Mouse (Mus musculus) lung, embryonic 16.5 days (tissue): ENCODE measurements around the gene Trim72. TPM values are rescaled to one million over a fixed set of nuclear protein-coding genes. Genes with fewer than 3 reads are reported as not detected.

ENCODE experiments used
- ATAC-seq: fragments of 200-750 bp; cut with Nextera tagmentation; 2 replicates; pipeline ENCODE4 v1.8.0; 2017; ENCODE audit warnings: low read depth, mild to moderate bottlenecking, moderate library complexity
- H3K27ac ChIP-seq: fragments of 300-500 bp; sonication (generic); 2 replicates; pipeline ENCODE4 v1.5.1; 2014; ENCODE audit warnings: mild to moderate bottlenecking, control low read depth, low read length
- H3K27me3 ChIP-seq: fragments of 300-500 bp; sonication (generic); 2 replicates; pipeline ENCODE4 v1.6.1; 2014; ENCODE audit warnings: low read depth, low read length, mixed read lengths; ENCODE audit not compliant: control insufficient read depth, insufficient read depth
- H3K36me3 ChIP-seq: fragments of 300-500 bp; sonication (generic); 2 replicates; pipeline ENCODE4 v1.6.1; 2014; ENCODE audit warnings: low read length; ENCODE audit not compliant: control insufficient read depth, insufficient read depth
- H3K4me1 ChIP-seq: fragments of 300-500 bp; sonication (generic); replicated peaks from 2 replicates; pipeline ENCODE4 v1.6.1; 2014; ENCODE audit warnings: low read length, mixed read lengths; ENCODE audit not compliant: control insufficient read depth, insufficient read depth
- H3K4me2 ChIP-seq: fragments of 300-500 bp; sonication (generic); 2 replicates; pipeline ENCODE4 v1.6.1; 2014; ENCODE audit warnings: low read depth, low read length, control low read depth
- H3K4me3 ChIP-seq: fragments of 300-500 bp; sonication (generic); 2 replicates; pipeline ENCODE4 v1.5.1; 2014; ENCODE audit warnings: mild to moderate bottlenecking, low read length, control low read depth
- H3K9ac ChIP-seq: fragments of 300-500 bp; sonication (generic); 2 replicates; pipeline ENCODE4 v1.6.1; 2014; ENCODE audit warnings: low read length, control low read depth
- H3K9me3 ChIP-seq: fragments of 300-500 bp; sonication (generic); 2 replicates; pipeline ENCODE4 v1.6.1; 2016; ENCODE audit warnings: low read length; ENCODE audit not compliant: control insufficient read depth
- WGBS: fragments of 180-500 bp; shearing (Covaris S2); extraction: QIAGEN DNeasy Blood & Tissue Kit; methylation state at CpG from one replicate; pipeline ENCODE4 v1.1.7; 2014; 5-methylcytosine and 5-hydroxymethylcytosine counted together
- polyA plus RNA-seq: library from polyadenylated mRNA; unstranded; fragments of >200 nt; fragmentation: Nextera tagmentation; extraction: Ambion mirVana; gene quantifications from 2 replicates; pipeline ENCODE4 v1.2.1, GENCODE M21; 2015

The Trim72 gene
- polyA plus RNA-seq, 1 experiment from 2014 or later, result 0.28 TPM

DNA sequence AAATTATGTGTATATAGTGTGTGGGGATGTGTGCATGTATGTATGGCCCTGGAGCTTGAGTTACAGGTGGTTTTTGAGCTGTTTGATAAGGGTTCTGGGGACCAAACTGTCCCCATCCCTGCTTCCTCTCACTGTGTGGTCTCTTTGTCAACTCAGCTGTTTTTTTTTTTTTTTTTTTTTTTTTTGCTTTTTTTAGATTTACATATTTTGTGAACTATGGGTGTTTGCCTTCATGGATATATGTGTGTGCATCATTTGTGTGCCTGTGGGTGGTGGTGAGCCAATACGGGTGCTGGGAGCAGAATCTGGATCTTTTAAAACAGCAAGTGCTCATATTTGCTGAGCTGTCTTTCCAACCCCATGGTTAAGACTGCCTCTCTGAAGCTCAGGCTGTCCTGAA is 14.8 kb upstream of the Trim72 start:
- Histone ChIP-seq H3K36me3 (peaks cover 30% of the 10 kb centered on the region), H3K9me3 (no peaks in the 10 kb centered on the region), H3K4me1 (peaks cover 8% of the 10 kb centered on the region), H3K4me2 (no peak overlapping the region), H3K27me3 (no peaks in the 10 kb centered on the region), H3K27ac (no peak overlapping the region), H3K4me3 (no peak overlapping the region), H3K9ac (no peak overlapping the region)
- 77% methylated on average over 1 of the region's 1 CpGs for WGBS
- ATAC-seq, result no peak

GRCm38 (mm10) chr7:127991643-127992487 is 11.9 kb upstream of the Trim72 start:
- Histone ChIP-seq H3K9ac (no peak overlapping the region), H3K4me2 (no peak overlapping the region), H3K27me3 (no peaks in the 10 kb centered on the region), H3K36me3 (peaks cover 7% of the 10 kb centered on the region), H3K4me1 (peaks cover 8% of the 10 kb centered on the region), H3K4me3 (no peak overlapping the region), H3K27ac (no peak overlapping the region), H3K9me3 (no peaks in the 10 kb centered on the region)
- 44% methylated on average over 6 of the region's 6 CpGs for WGBS
- ATAC-seq, result peak; percentile 48

DNA sequence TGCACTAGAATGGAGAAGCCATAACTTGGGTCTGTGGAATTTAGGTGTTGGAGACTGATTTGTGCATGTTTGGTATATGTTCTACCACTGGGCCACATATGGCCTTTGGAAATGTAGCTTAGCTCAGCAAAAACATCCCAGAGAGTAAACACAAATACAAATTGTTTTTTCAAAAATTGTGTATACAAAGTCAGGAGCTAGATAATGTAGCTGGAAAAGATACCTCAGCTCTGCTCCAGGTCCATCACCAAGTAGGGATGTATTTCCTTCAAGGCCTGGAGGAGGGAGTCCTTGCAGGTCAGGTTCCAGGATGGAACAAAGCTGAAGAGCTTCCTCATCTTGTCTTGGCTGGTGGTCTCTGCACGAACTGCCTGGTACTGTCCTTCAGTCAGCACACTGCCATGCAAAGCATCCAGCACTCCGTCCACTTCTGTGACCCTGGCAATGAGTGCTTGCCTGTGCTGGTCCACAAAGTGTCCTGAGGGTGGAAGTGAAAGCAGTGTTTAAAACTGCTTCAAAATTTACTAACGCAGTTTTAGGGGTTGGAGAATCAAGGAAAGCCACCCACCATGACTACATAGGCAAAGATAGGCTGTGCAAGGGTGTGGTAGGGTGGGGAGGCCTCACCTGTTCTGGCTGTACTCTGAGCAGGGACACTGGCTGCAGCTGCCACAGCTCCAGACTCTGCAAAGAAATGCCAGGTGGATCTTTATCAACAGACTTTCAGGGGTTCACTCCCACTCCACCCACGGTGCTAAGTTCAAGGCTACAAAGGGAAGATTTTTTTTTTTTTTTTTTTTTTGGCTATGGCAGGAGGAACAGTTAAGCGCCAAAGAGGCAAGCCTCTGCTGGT is 11.0 kb upstream of the Trim72 start:
- Histone ChIP-seq H3K27me3 (no peaks in the 10 kb centered on the region), H3K4me3 (peak overlapping the region; percentile 49), H3K27ac (peak overlapping the region; percentile 65; the same call in 1 of the 2 replicates), H3K36me3 (no peaks in the 10 kb centered on the region; the same call in 1 of the 2 replicates), H3K9me3 (no peaks in the 10 kb centered on the region), H3K4me1 (peaks cover 8% of the 10 kb centered on the region), H3K4me2 (peak overlapping the region; percentile 60), H3K9ac (peak overlapping the region; percentile 68)
- ATAC-seq, result 0 out of 2 replicates have a peak, but pooled peaks have one; percentile 17
- WGBS, result 32% methylated on average over 5 of the region's 5 CpGs

DNA sequence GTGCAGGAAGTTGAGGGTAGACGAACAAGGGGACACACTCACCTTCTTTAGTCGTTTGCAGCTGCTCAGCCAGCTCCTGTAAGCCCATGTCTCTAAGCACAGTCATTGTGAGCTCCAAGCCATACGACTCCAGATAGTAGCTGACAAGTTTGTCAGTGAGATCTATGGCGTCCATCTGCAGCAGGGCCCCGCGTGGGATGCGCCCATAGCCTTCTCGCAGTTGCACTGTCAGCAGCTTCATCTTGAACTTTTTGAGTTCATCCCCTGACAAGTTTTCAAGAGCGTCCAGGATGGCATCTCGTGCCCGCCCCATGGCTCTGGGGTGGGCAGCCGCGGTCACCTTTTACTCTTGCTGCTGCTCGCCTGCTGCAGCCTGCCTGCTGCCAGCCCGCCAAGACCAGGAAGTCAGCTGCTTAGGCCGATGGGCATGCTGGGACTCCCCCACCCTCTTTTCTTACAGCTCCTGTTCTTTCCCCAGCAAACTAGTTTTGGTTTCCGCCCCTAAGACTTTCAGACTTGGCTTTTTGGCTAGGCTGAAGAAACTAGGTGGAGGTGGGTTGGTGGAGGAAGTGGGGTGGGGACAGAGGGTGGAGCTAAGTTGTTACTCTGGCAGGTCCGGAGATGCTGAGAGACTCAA is 10.3 kb upstream of the Trim72 start, which contains the start of gene Pycard:
Pycard (minus strand) TSS at position 527 of the 637 bp plus-strand sequence.
- peak within 1 kb of the TSS; percentile 65 for H3K27ac ChIP-seq
- peaks cover 8% of the 10 kb centered on the region for H3K4me1 ChIP-seq
- peak within 1 kb of the TSS; percentile 49 for H3K4me3 ChIP-seq
- 8% methylated on average over 18 of the region's 18 CpGs for WGBS
- no peaks in the 10 kb centered on the region for H3K36me3 ChIP-seq
- H3K27me3 ChIP-seq, result no peaks in the 10 kb centered on the region
- no peaks in the 10 kb centered on the region for H3K9me3 ChIP-seq
- peak within 1 kb of the TSS; percentile 68 for H3K9ac ChIP-seq
- peak; percentile 75 for ATAC-seq
- peak within 1 kb of the TSS; percentile 60 for H3K4me2 ChIP-seq

- H3K27me3 ChIP-seq, result no peaks in the 10 kb centered on the region
- WGBS, result 45% methylated on average over 1 of the region's 1 CpGs
- no peak for ATAC-seq
Measured at GRCm38 (mm10) chr7:127999436-127999835, 4.3 kb upstream of the Trim72 start.

DNA sequence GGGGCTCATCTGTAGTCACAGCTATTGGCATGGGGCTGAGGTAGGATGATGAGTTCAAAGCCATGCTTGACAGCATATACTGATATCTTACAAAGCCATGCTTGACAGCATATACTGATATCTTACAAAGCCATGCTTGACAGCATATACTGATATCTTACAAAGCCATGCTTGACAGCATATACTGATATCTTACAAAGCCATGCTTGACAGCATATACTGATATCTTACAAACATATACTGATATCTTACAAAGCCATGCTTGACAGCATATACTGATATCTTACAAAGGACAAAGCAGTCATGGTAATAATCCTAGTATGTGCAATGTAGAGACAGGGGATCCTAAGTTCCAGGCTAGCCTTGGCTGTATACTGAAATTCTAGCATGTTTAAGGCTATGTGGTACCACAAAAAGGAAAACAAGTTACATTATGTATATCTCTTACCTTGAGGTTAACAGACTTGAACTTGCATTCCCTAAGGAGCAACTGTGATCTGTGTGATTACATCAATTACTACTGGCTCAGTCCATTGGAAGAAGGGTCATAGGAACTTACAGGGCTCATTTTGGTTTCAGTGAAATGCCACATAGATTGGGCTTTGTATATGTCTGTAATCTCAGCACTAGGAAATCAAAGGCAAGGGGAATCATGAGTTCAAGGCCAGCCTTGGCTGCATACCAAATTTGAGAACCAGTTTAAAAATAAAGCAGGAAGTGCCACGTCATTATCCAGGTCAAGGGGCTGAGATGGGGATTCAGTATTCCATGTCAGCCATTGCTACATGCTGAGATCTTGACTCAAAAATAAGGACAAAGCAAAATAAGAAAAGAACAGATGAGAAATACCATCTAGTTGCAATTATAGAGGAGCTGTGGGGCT is 3.4 kb upstream of the Trim72 start:
- 18% methylated on average over 1 of the region's 1 CpGs for WGBS
- Histone ChIP-seq H3K4me3 (no peak overlapping the region), H3K27ac (no peak overlapping the region), H3K4me1 (peaks cover 8% of the 10 kb centered on the region; the same call in 1 of the 2 replicates), H3K9ac (no peak overlapping the region), H3K9me3 (no peaks in the 10 kb centered on the region), H3K4me2 (no peak overlapping the region), H3K36me3 (no peaks in the 10 kb centered on the region), H3K27me3 (no peaks in the 10 kb centered on the region)
- ATAC-seq, result no peak

More at GRCm38 (mm10) chr7:127999436-127999835, 4.3 kb upstream of the Trim72 start:
- H3K27ac ChIP-seq, result no peak overlapping the region
- no peak overlapping the region for H3K9ac ChIP-seq
- H3K36me3 ChIP-seq, result no peaks in the 10 kb centered on the region
- peaks cover 7% of the 10 kb centered on the region; the same call in 1 of the 2 replicates for H3K4me1 ChIP-seq
- H3K4me3 ChIP-seq, result no peak overlapping the region
- H3K9me3 ChIP-seq, result no peaks in the 10 kb centered on the region
- H3K4me2 ChIP-seq, result no peak overlapping the region

GRCm38 (mm10) chr7:128003098-128003497 is 651 bp upstream of the Trim72 start:
- Histone ChIP-seq H3K9ac (no peak overlapping the region), H3K27me3 (no peaks in the 10 kb centered on the region), H3K9me3 (no peaks in the 10 kb centered on the region), H3K27ac (no peak overlapping the region), H3K36me3 (no peaks in the 10 kb centered on the region), H3K4me1 (peaks cover 8% of the 10 kb centered on the region; the same call in 1 of the 2 replicates), H3K4me3 (no peak overlapping the region), H3K4me2 (no peak overlapping the region)
- no peak for ATAC-seq
- 78% methylated on average over 6 of the region's 6 CpGs for WGBS

GRCm38 (mm10) chr7:128004150-128004486 is 369 bp downstream of the Trim72 start:
- ATAC-seq, result no peak
- H3K4me1 ChIP-seq, result peaks cover 8% of the 10 kb centered on the region; the same call in 1 of the 2 replicates
- H3K27ac ChIP-seq, result peak overlapping the region; percentile 87
- H3K4me2 ChIP-seq, result peak overlapping the region; percentile 49
- no peaks in the 10 kb centered on the region for H3K27me3 ChIP-seq
- H3K9me3 ChIP-seq, result no peaks in the 10 kb centered on the region
- peak overlapping the region; percentile 28; the same call in 1 of the 2 replicates for H3K4me3 ChIP-seq
- H3K9ac ChIP-seq, result peak overlapping the region; percentile 59
- WGBS, result 37% methylated on average over 5 of the region's 5 CpGs
- no peaks in the 10 kb centered on the region for H3K36me3 ChIP-seq
